7 mouse cellular contexts compared by ENCODE assay signal in genomic region chr19:58413290-58413689, GRCm38 (mm10). TPM values are rescaled to one million over a fixed set of nuclear protein-coding genes. Genes with fewer than 3 reads are reported as not detected.
DNase-seq lines count a peak whose midpoint lies in the region; ATAC-seq and TF ChIP-seq lines count a peak whose summit lies in the region.

No protein-coding gene starts in this region.

- H3K27ac ChIP-seq in hindbrain, embryonic 15.5 days (replicated peaks): no peak overlapping the region
- no peak overlapping the region for H3K27ac ChIP-seq in liver, postnatal 0 days (ENCODE audit: low read depth)
- no peak overlapping the region for H3K27ac ChIP-seq in stomach, postnatal 0 days (replicated peaks)

- ATAC-seq in hindbrain, embryonic 15.5 days (ENCODE audit: low FRiP score, low read depth): no peak
- peak; percentile 33; the same call in 1 of the 2 replicates for ATAC-seq in liver, postnatal 0 days
- peak; percentile 38; the same call in 1 of the 2 replicates for ATAC-seq in stomach, postnatal 0 days (ENCODE audit: low FRiP score, low TSS enrichment)

- no peak overlapping the region for H3K4me3 ChIP-seq in hindbrain, embryonic 15.5 days
- H3K4me3 ChIP-seq in liver, postnatal 0 days (ENCODE audit: low read depth, low read length): no peak overlapping the region
- H3K4me3 ChIP-seq in stomach, postnatal 0 days (ENCODE audit: low read depth, low read length): no peak overlapping the region

- H3K4me1 ChIP-seq in hindbrain, embryonic 15.5 days (replicated peaks): peaks cover 7% of the 10 kb centered on the region; the same call in 1 of the 2 replicates
- peaks cover 4% of the 10 kb centered on the region for H3K4me1 ChIP-seq in liver, postnatal 0 days (ENCODE audit: insufficient read depth)
- no peaks in the 10 kb centered on the region for H3K4me1 ChIP-seq in stomach, postnatal 0 days (replicated peaks; ENCODE audit: control insufficient read depth, insufficient read depth)

- 34% methylated on average over 8 of the region's 8 CpGs for WGBS in hindbrain, embryonic 15.5 days
- WGBS in liver, postnatal 0 days (ENCODE audit: insufficient replicate concordance): 13% methylated on average over 8 of the region's 8 CpGs
- WGBS in stomach, postnatal 0 days: under 1% methylated on average over 8 of the region's 8 CpGs

- no peak for TF ChIP-seq CTCF in liver, postnatal 0 days (IDR thresholded peaks at IDR 0.05; ENCODE audit: low read depth)
- TF ChIP-seq CTCF in stomach, postnatal 0 days (IDR thresholded peaks at IDR 0.05; ENCODE audit: low read depth): no peak

- no peak overlapping the region for H3K9ac ChIP-seq in hindbrain, embryonic 15.5 days
- H3K9ac ChIP-seq in liver, postnatal 0 days (replicated peaks): no peak overlapping the region
- H3K9ac ChIP-seq in stomach, postnatal 0 days (ENCODE audit: low read length): no peak overlapping the region

- peak; percentile 12 for DNase-seq in right cerebral cortex, adult 18-20 months
- no peak for DNase-seq in right cerebral cortex, postnatal 36 days (ENCODE audit: low spot score in 2 of 2)
- peak; percentile 9 for DNase-seq in c-Kit-positive CD71-negative TER-119-negative erythroid progenitor cells, embryonic 14.5 days (ENCODE audit: low read depth)
- peak; percentile 50 for DNase-seq in liver, postnatal 0 days
- DNase-seq in stomach, postnatal 0 days (ENCODE audit: low spot score): peak; percentile 69
- no peak for DNase-seq in cerebellum, adult 8-10 months

- no peaks in the 10 kb centered on the region for H3K9me3 ChIP-seq in hindbrain, embryonic 15.5 days
- no peaks in the 10 kb centered on the region for H3K9me3 ChIP-seq in liver, postnatal 0 days (ENCODE audit: low read length)
- H3K9me3 ChIP-seq in stomach, postnatal 0 days (ENCODE audit: control insufficient read depth, low read length): no peaks in the 10 kb centered on the region

- no peak for TF ChIP-seq EP300 in liver, postnatal 0 days (IDR thresholded peaks at IDR 0.05; ENCODE audit: low read depth)
- TF ChIP-seq EP300 in stomach, postnatal 0 days (optimal IDR thresholded peaks at IDR 0.05): no peak

- H3K27me3 ChIP-seq in hindbrain, embryonic 15.5 days: no peaks in the 10 kb centered on the region
- H3K27me3 ChIP-seq in liver, postnatal 0 days (ENCODE audit: insufficient read depth, low read length): no peaks in the 10 kb centered on the region
- no peaks in the 10 kb centered on the region for H3K27me3 ChIP-seq in stomach, postnatal 0 days (ENCODE audit: control insufficient read depth, insufficient read depth, low read length)

- H3K36me3 ChIP-seq in hindbrain, embryonic 15.5 days: no peaks in the 10 kb centered on the region
- H3K36me3 ChIP-seq in liver, postnatal 0 days (replicated peaks; ENCODE audit: insufficient read depth, low read length): no peaks in the 10 kb centered on the region
- H3K36me3 ChIP-seq in stomach, postnatal 0 days (ENCODE audit: control insufficient read depth, insufficient read depth, low read length): no peaks in the 10 kb centered on the region

- peak overlapping the region; percentile 32 for H3K4me2 ChIP-seq in hindbrain, embryonic 15.5 days
- 0 out of 2 replicates have a peak overlapping the region, but pooled peaks have one; percentile 10 for H3K4me2 ChIP-seq in liver, postnatal 0 days (ENCODE audit: low read depth, low read length)
- H3K4me2 ChIP-seq in stomach, postnatal 0 days (replicated peaks; ENCODE audit: low read depth): peak overlapping the region; percentile 27; the same call in 1 of the 2 replicates

RNA-seq across cellular contexts. Expression of gene Gfra1, which starts 42.4 kb away (rescaled TPM):
- polyA plus RNA-seq in hindbrain, embryonic 15.5 days (2015; fragmentation: Nextera tagmentation; extraction: Ambion mirVana): 39.8 and 39.9 TPM in 2 replicates
- polyA plus RNA-seq in liver, postnatal 0 days (2015; fragmentation: Nextera tagmentation; extraction: Ambion mirVana): 8.4 and 8.8 TPM in 2 replicates
- 7.7 and 9.1 TPM in 2 replicates for polyA plus RNA-seq in stomach, postnatal 0 days (2015; fragmentation: Nextera tagmentation; extraction: Ambion mirVana)

Comparison
In these comparisons a context has a peak if more than half of its experiments do, and no peak if none do; other contexts are left out.
1. DNase-seq: peak in right cerebral cortex, adult 18-20 months (single experiment), c-Kit-positive CD71-negative TER-119-negative erythroid progenitor cells, embryonic 14.5 days (single experiment), liver, postnatal 0 days (single experiment) and stomach, postnatal 0 days (single experiment); none in right cerebral cortex, postnatal 36 days (0 of 2) and cerebellum, adult 8-10 months (single experiment).
2. Peak in every context shown above with its lines, with median percentiles within 50 percentile points of each other: H3K4me2 ChIP-seq.